Mouse (Mus musculus): ENCODE measurements around the gene Rpl39l.

DNA sequence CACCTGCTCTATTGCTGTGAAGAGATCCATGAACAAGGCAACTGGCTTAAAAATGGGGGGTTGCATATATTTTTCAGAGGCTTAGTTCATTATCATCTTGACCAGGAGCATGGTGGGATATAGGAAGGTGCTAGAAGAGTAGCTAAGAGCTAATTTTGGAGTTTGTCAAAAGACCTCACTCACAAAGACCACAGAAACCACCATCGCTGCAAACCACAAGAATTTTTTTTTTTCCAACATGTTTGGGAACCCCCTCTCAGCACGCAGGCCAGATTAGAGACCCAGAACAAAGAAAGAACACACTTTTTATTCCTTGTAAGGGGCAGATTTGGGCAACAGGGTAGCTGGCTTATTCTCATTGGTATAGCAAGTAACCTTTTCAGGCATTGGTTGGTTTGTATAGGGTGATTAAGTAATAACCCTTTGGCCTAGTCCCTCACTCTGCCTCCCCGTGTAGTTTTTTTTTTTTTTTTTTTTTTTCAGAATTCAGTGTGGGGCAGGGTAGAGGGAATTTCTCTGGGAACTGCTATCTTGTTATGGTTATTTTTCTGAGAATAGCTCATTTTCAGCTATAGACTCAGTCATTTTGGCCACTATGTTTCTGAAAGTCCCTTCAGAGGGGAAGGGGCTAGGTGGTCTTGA, 2.3 kb downstream of the Rpl39l start:
- TF ChIP-seq CTCF (IDR thresholded peaks at IDR 0.05; ENCODE audit: extremely low read depth, insufficient read length, insufficient replicate concordance, low read depth, low read length): no peak
- TF ChIP-seq POLR2A (IDR thresholded peaks at IDR 0.05; ENCODE audit: low read depth, low read length): no peak

All from small intestine, adult 2 months (tissue).